Mouse (Mus musculus): Measurements from ENCODE around the gene Mapre3. TPM values are rescaled to one million over a fixed set of nuclear protein-coding genes. Genes with fewer than 3 reads are reported as not detected.

Mapre3 gene
- 10 to 100 TPM; 37.0 to 42.8 TPM for total RNA-seq (2021)
- long read RNA-seq, experiment 1, transcript Mapre3-201 (7 exons, 2,021 nt), result major isoform, 27 of 54 reads
- long read RNA-seq, experiment 1, transcript Mapre3-202 (7 exons, 1,816 nt), result minor isoform, 14 of 54 reads
- long read RNA-seq, experiment 1, partial matches to known transcripts, result 1 of 54 reads
- long read RNA-seq, experiment 1, other reads (novel, unspliced or antisense), result 12 of 54 reads
- long read RNA-seq, experiment 2, transcript Mapre3-201 (7 exons, 2,021 nt), result major isoform, 11 of 22 reads
- long read RNA-seq, experiment 2, partial matches to known transcripts, result 0 of 22 reads
- long read RNA-seq, experiment 2, other reads (novel, unspliced or antisense), result 7 of 22 reads

DNA sequence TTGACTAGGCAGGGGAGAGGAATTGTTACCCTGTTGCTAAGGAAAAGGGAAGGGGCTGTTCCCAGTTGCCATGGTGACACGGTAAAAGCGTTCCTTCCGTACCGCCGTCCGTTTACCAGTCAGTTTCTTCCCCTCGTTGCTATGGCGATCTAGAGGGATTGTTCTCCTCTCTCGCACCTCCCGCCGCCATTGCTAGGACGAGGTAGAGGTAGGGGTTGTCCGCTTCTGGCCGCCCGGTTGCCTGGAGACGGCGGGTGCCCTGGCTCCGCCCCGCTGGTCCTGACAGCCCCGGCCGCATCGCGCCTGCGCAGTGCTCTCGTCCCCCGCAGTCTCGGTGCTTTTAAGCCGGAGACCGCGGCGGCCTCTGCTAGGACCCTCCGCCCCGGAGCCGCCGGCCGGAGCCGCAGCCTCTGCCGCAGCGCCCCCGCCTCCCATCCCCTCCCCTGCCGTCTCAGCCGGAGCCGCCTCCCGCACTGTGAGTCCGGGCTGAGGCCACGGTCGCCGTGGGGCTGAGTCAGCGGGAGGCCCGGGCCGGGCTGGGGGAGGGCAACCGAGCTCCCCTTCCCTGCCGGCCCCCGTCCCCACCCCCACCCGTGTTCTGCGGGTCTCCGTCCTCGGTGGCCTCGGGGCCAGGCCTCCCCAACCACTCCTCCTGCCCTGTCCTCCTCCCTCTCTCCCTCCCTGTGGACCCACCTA is at the start of gene Mapre3:
Gene Mapre3, plus strand, starts transcription at position 218 of the 696 bp plus-strand sequence.
- peak; percentile 94 to 95 for DNase-seq

DNA sequence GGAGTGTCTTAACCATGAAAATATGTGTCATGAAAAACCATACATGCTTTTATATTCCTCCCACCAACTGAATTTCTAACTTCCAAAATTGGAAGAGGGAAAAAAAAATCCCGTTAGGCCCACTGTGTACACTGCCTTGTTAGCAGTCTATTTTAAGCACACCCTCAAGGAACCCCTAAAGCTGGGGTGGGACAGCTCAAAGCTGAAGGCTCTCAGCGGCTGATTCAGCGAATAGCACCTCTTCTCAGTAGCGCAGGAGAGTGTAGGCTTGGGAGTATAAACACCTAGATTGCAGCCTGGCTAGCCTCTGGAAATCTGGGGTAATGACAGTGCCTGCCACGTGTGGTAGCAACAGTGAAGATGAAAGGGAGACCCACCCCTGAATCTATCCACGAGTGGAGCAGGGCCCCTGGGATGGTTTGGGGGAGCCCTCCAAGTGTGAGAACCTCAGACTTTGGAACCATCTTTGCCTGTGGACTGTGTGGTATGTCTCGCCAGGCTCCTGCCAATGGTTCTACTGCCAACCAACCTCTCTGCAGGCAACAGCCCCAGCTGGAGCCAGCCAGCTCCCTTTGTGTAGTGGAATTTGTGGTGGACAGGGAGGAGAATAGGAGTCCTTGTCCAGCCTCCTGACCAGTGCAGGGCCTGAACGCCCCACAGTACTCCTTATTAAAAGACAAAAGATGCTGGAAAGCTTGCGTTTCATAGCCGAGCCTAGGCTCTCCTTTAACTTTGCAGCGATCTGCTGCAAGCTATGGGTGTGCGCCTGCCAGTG is 48.7 kb upstream of the Mapre3 start:
- DNase-seq, result no peak

GRCm38 (mm10) chr5:30768082-30768481 is 46.4 kb upstream of the Mapre3 start:
- no peak for DNase-seq

- DNase-seq, result peak; percentile 49 to 60
These were observed 45.8 kb upstream of the Mapre3 start for GRCm38 (mm10) chr5:30768598-30768997.

- no peak for DNase-seq
These were observed 45.4 kb upstream of the Mapre3 start for GRCm38 (mm10) chr5:30769075-30769474.

DNA sequence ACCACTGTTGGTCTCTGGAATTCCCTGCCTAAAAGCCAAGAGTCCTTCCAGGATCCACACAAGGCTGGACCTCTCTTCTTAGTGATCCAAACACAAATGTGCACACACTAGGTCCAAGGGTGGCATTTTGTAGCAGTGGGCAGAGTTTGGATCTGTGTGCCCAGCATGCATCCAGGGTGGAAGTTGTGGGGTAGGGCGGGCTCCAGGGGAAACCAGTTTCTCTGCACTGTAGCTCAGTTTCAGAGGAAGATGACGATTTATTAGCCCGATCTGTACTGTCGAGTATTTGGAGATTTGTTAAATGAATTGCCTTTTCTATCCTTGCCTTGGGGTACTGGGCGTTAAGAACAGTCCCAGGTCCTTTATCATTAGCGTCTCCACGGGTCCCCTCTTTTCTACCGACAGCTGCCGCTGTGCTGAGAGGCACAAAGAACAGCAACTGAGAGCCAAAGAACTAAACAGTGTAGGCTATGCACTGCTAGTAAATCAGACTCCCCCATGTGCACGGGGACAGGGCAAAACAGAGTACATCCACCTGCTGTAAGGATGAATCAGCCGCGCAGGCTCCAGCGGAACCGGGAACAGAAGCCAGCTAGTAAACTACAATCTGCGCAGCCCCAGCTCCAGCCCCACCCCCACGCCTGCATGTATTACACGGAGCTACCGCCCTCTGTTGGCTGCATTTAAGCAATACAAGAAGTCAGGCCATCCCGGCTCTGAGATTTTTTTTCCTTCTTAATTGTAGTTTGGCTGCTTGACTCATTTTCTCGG is 39.7 kb upstream of the Mapre3 start:
- peak; percentile 86 to 92 for DNase-seq

- DNase-seq, result peak; percentile 55 to 59
These were observed 33.7 kb upstream of the Mapre3 start for GRCm38 (mm10) chr5:30780699-30781098.

GRCm38 (mm10) chr5:30781147-30781546 is 33.3 kb upstream of the Mapre3 start:
- DNase-seq, result no peak

GRCm38 (mm10) chr5:30787381-30787780 is 27.1 kb upstream of the Mapre3 start:
- DNase-seq, result no peak

DNA sequence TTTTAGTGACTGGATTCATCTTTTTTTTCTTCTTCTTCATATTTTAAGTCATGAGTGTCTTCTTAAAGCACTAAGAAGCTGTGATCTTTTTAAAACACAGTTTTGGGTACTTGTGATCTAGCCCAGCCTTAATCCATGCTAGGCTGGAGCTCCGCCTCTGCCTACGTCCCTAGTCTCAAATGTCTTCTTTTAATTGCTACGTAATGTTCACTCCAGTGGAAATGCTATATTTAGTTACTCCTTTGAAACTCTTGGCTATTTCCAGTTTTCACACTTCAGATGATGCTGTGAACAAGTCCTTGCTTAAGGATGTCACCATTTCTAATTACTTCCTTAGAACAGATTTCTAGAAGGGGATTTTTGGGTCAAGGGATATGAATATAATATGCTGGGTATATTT is 24.4 kb upstream of the Mapre3 start:
- no peak for DNase-seq

DNA sequence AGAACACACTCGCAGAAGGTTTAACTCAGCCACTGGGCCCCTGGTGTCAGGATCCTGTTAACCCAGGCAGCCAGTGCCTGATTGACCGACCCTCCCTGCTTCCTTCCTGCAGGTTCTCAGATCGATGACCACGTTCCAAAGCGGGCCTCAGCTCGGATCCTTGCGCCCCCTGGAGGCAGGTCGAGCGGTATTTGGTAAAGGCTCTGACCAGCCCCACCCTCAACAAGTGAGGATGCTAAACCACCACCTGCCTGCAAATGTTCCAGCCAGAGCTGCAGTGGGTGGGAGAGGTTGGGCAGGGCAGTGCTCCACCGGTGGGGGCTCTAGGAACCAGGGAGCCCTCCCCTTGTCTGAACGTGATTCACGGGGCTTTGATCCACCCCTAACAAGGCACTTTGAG is 18.3 kb upstream of the Mapre3 start:
- DNase-seq, result peak; percentile 72 to 92

DNA sequence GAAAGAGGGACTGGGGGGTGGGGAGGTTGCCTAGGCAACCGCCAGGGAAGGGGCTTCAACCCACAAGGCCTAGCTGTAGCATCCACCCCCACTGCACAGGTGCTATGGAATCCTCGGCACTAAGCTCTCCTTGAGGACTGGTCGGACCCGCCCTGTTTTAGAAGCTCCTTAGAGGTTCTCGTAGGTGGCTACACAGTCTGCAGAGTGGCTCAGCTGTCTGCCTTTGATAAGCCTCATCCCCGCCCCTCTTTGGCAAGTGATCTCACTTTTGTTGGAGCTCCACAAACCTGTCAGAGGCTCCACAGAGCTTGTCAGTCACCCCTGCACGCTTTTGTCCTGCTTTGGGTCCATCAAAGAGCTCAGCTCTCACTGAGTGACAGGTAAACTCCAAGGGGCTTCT is 17.0 kb upstream of the Mapre3 start:
- no peak for DNase-seq

GRCm38 (mm10) chr5:30797982-30798381 is 16.5 kb upstream of the Mapre3 start:
- no peak for DNase-seq

GRCm38 (mm10) chr5:30798965-30799364 is 15.5 kb upstream of the Mapre3 start:
- DNase-seq, result no peak

- DNase-seq, result no peak
These were observed 11.5 kb upstream of the Mapre3 start for GRCm38 (mm10) chr5:30802724-30803467.

DNA sequence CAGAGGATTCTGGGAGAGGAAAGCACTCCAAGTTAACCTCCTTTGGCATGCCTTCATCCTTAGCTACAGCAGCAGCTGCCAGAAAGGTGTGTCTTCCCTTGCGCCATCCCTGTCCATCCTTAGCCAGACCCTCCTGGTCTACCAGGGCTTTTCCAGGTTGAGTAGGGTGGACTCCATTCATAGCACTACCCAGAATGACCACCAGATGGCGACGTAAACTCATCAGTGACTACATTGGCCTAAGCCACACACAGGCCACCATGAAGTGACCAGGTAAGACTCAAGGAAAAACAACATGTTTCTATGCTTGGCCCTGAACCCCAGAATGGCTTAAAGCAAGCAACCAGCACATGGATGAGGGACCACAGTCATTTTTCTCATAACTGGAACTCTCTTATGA is 8.3 kb upstream of the Mapre3 start:
- peak; percentile 88 to 99 for DNase-seq

GRCm38 (mm10) chr5:30815120-30815465 is 652 bp downstream of the Mapre3 start:
- DNase-seq, result no peak

DNA sequence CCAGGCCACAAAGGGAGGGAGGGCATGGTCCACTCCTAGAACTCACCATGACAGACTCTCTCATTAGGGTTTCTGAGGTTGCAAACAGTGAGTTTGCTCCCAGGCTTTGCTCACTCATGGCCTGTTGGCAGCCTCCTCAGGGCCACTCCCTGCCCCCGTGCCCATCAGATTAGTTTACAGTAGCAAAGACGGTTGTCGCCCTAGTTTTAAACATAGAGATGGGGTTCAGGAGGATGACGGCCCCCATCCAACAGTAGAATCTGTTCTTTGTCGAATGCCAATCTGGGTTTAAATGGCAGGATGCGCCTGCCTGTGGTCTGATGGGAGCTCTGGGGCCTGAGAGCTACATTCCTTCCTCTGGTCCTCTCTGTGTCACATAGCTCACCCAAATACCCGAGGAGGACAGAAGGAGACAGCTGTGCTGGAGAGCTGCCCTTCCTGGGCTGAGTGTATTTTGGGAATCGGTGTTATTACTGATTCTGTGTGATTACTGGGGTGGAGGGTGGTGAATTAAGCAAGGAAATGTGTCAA is 1.9 kb downstream of the Mapre3 start:
- DNase-seq, result peak; percentile 55 to 64

GRCm38 (mm10) chr5:30818758-30819309 is 4.4 kb downstream of the Mapre3 start:
- DNase-seq, result no peak

GRCm38 (mm10) chr5:30822689-30823088 is 8.2 kb downstream of the Mapre3 start:
- no peak for DNase-seq

GRCm38 (mm10) chr5:30823091-30823490 is 8.7 kb downstream of the Mapre3 start:
- DNase-seq, result no peak

Measured in heart, adult 18-20 months (tissue).